Mouse (Mus musculus) T-cell, adult 2 months (primary cell): ENCODE measurements around the gene Tmem150a.

Experiments used
- DNase-seq: peaks from one replicate; pipeline ENCODE4 v3.0.0; 2022; ENCODE audit warnings: low spot score

Gene Tmem150a

GRCm38 (mm10) chr6:72401875-72402274 is 46.6 kb downstream of the Tmem150a start:
- DNase-seq = peak; percentile 73

- no peak for DNase-seq
These were observed 50.1 kb downstream of the Tmem150a start for GRCm38 (mm10) chr6:72405356-72405755.

- DNase-seq = peak; percentile 79
These were observed 51.9 kb downstream of the Tmem150a start for GRCm38 (mm10) chr6:72407119-72407518.
